Mouse (Mus musculus) adrenal gland, postnatal 10 days (tissue): ENCODE results near the gene Pyy. TPM values are rescaled to one million over a fixed set of nuclear protein-coding genes. Genes with fewer than 3 reads are reported as not detected.

Experiments
- DNase-seq: peaks from one replicate; pipeline ENCODE4 v3.0.0; 2021; ENCODE audit warnings: mixed read lengths
- total RNA-seq, 2 experiments: library from RNA; stranded (reverse); gene quantifications; 2 replicates each; pipeline ENCODE4 v1.2.3; 2021

Pyy gene
- total RNA-seq, 2 experiments from 2014 or later, result not detected

- no peak for DNase-seq
Observed at GRCm38 (mm10) chr11:102095676-102096075, 12.0 kb downstream of the Pyy start.

- peak; percentile 80 for DNase-seq
Observed at GRCm38 (mm10) chr11:102089088-102089808, 18.4 kb downstream of the Pyy start.

- DNase-seq, result peak; percentile 81
Observed at GRCm38 (mm10) chr11:102087931-102088898, 19.4 kb downstream of the Pyy start, which contains the start of gene Mpp2. Gene Mpp2 (minus strand): TSS chr11:102088515.

GRCm38 (mm10) chr11:102087081-102087751 lies 20.4 kb downstream of the Pyy start:
- peak; percentile 89 for DNase-seq

GRCm38 (mm10) chr11:102086331-102086730 lies 21.3 kb downstream of the Pyy start:
- no peak for DNase-seq

- DNase-seq, result no peak
Observed at GRCm38 (mm10) chr11:102084159-102084558, 23.5 kb downstream of the Pyy start.

- no peak for DNase-seq
Observed at GRCm38 (mm10) chr11:102083193-102083592, 24.4 kb downstream of the Pyy start.

GRCm38 (mm10) chr11:102082322-102082721 lies 25.3 kb downstream of the Pyy start:
- DNase-seq, result peak; percentile 82

- no peak for DNase-seq
Observed at GRCm38 (mm10) chr11:102073722-102074121, 33.9 kb downstream of the Pyy start.

- DNase-seq, result no peak
Observed at GRCm38 (mm10) chr11:102072729-102073128, 34.9 kb downstream of the Pyy start.

GRCm38 (mm10) chr11:102070426-102070825 lies 37.2 kb downstream of the Pyy start:
- no peak for DNase-seq

GRCm38 (mm10) chr11:102069633-102070032 lies 38.0 kb downstream of the Pyy start:
- DNase-seq, result no peak

- DNase-seq, result no peak
Observed at GRCm38 (mm10) chr11:102068969-102069368, 38.7 kb downstream of the Pyy start.

- DNase-seq, result no peak
Observed at GRCm38 (mm10) chr11:102063076-102063475, 44.6 kb downstream of the Pyy start.

- DNase-seq, result no peak
Observed at GRCm38 (mm10) chr11:102061941-102062473, 45.6 kb downstream of the Pyy start.

- DNase-seq, result peak; percentile 83
Observed at GRCm38 (mm10) chr11:102061236-102061940, 46.2 kb downstream of the Pyy start.

Other genes with a start within 250 kb of the Pyy start
- gene Meox1, start 213.5 kb downstream of the Pyy start, total RNA-seq, result 10 to 100 TPM; 10.1 to 11.0 TPM
- 1 to 10 TPM in 1 of 2 experiments, not detected in 1; 3.0 TPM for gene Sost, start 140.8 kb downstream of the Pyy start, total RNA-seq
- gene Cfap97d1, start 123.6 kb downstream of the Pyy start, total RNA-seq, result not detected
- gene Dusp3, start 120.8 kb downstream of the Pyy start, total RNA-seq, result 10 to 100 TPM; 93.3 to 96.3 TPM
- gene Mpp3, start 79.4 kb downstream of the Pyy start, total RNA-seq, result 10 to 100 TPM; 11.8 to 16.0 TPM
- 10 to 100 TPM; 44.1 to 53.0 TPM for gene Cd300lg, start 66.3 kb downstream of the Pyy start, total RNA-seq
- 10 to 100 TPM in 1 of 2 experiments, 1 to 10 TPM in 1; 8.7 to 10.3 TPM for gene Mpp2, start 19.3 kb downstream of the Pyy start, total RNA-seq
- not detected for gene Ppy, start 6.5 kb downstream of the Pyy start, total RNA-seq
- gene Nags, start 37.7 kb upstream of the Pyy start, total RNA-seq, result 1 to 10 TPM; 2.4 to 6.6 TPM
- gene Tmem101, start 48.6 kb upstream of the Pyy start, total RNA-seq, result 10 to 100 TPM; 13.9 to 14.8 TPM
- 10 to 100 TPM; 77.5 to 80.8 TPM for gene Lsm12, start 77.5 kb upstream of the Pyy start, total RNA-seq
- 10 to 100 TPM; 72.3 to 74.7 TPM for gene G6pc3, start 81.8 kb upstream of the Pyy start, total RNA-seq
- gene Hdac5, start 122.3 kb upstream of the Pyy start, total RNA-seq, result 100 to 1,000 TPM in 1 of 2 experiments, 10 to 100 TPM in 1; 84.4 to 113 TPM
- 1 to 10 TPM; 1.9 to 4.5 TPM for gene BC030867, start 141.1 kb upstream of the Pyy start, total RNA-seq
- 1 to 10 TPM; 1.1 to 2.6 TPM for gene Asb16, start 160.9 kb upstream of the Pyy start, total RNA-seq
- 10 to 100 TPM; 36.6 to 41.1 TPM for gene Tmub2, start 177.1 kb upstream of the Pyy start, total RNA-seq
- gene Atxn7l3, start 188.8 kb upstream of the Pyy start, total RNA-seq, result 10 to 100 TPM; 47.2 to 51.3 TPM
- 100 to 1,000 TPM in 1 of 2 experiments, 10 to 100 TPM in 1; 96.3 to 100 TPM for gene Ubtf, start 211.9 kb upstream of the Pyy start, total RNA-seq